Mouse (Mus musculus) embryonic facial prominence, embryonic 15.5 days (tissue): Measurements from ENCODE around the gene Fbxo17. TPM values are rescaled to one million over a fixed set of nuclear protein-coding genes. Genes with fewer than 3 reads are reported as not detected.
"Not testable (repeated sequence)": the region's sequence is repeated elsewhere in the genome, so short reads cannot be mapped to it uniquely, and the experiment has no call there.

Experiments
- ATAC-seq: fragments of 200-750 bp; cut with Nextera tagmentation; 2 replicates; pipeline ENCODE4 v1.8.0; 2017; ENCODE audit warnings: low read depth, moderate TSS enrichment; ENCODE audit not compliant: insufficient number of reproducible peaks, low FRiP score, low TSS enrichment
- H3K27ac ChIP-seq: fragments of 300-500 bp; sonication (generic); replicated peaks from 2 replicates; pipeline ENCODE4 v1.5.1; 2015; ENCODE audit warnings: mild to moderate bottlenecking, inconsistent platforms
- H3K27me3 ChIP-seq: fragments of 300-500 bp; sonication (generic); 2 replicates; pipeline ENCODE4 v1.6.1; 2015; ENCODE audit warnings: inconsistent platforms
- H3K36me3 ChIP-seq: fragments of 300-500 bp; sonication (generic); 2 replicates; pipeline ENCODE4 v1.6.1; 2015; ENCODE audit warnings: mild to moderate bottlenecking, inconsistent platforms
- H3K4me1 ChIP-seq: fragments of 300-500 bp; sonication (generic); 2 replicates; pipeline ENCODE4 v1.6.1; 2015; ENCODE audit warnings: inconsistent platforms
- H3K4me2 ChIP-seq: fragments of 300-500 bp; sonication (generic); replicated peaks from 2 replicates; pipeline ENCODE4 v1.6.1; 2015; ENCODE audit warnings: mild to moderate bottlenecking, inconsistent platforms
- H3K4me3 ChIP-seq: fragments of 300-500 bp; sonication (generic); replicated peaks from 2 replicates; pipeline ENCODE4 v1.5.1; 2015; ENCODE audit warnings: mild to moderate bottlenecking, inconsistent platforms
- H3K9ac ChIP-seq: fragments of 300-500 bp; sonication (generic); 2 replicates; pipeline ENCODE4 v1.6.1; 2015; ENCODE audit warnings: inconsistent platforms
- H3K9me3 ChIP-seq: fragments of 300-500 bp; sonication (generic); replicated peaks from 2 replicates; pipeline ENCODE4 v1.6.1; 2016; ENCODE audit warnings: inconsistent platforms
- WGBS: fragments of 180-500 bp; shearing (Covaris S2); methylation state at CpG from one replicate; pipeline ENCODE4 v1.1.7; 2015; 5-methylcytosine and 5-hydroxymethylcytosine counted together
- polyA plus RNA-seq: library from polyadenylated mRNA; unstranded; fragments of >200 nt; fragmentation: Nextera tagmentation; extraction: Ambion mirVana; gene quantifications from 2 replicates; pipeline ENCODE4 v1.2.1, GENCODE M21; 2015

The Fbxo17 gene
- polyA plus RNA-seq, 1 experiment from 2014 or later: 32.3 TPM

DNA sequence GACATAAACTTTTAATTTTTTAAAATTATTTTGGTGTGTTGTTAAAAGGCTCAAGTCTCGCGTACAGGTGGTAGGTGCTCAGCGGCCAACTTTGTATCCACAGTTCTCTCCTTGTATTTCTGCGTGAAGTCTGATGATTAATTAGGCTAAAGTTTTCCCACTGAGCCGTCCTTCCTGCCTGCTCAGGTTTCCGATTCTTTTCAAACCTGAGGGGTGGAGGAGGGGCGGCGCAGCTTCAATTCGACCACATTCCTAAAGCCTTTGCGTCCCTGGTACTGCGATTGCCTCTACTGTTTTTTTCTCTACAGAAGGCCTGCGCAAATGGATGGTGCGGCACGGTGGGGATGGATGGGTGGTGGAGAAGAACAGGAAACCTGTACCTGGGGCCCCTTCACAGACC is 22.2 kb upstream of the Fbxo17 start:
- Histone ChIP-seq H3K27me3 (no peaks in the 10 kb centered on the region), H3K9me3 (no peaks in the 10 kb centered on the region), H3K27ac (no peak overlapping the region), H3K9ac (no peak overlapping the region), H3K4me1 (peaks cover 19% of the 10 kb centered on the region), H3K36me3 (no peaks in the 10 kb centered on the region), H3K4me2 (0 out of 2 replicates have a peak overlapping the region, but pooled peaks have one; percentile 92), H3K4me3 (no peak overlapping the region)
- WGBS: 8% methylated on average over 14 of the region's 14 CpGs
- ATAC-seq: no peak

GRCm38 (mm10) chr7:28694966-28695511 is 21.6 kb upstream of the Fbxo17 start:
- Histone ChIP-seq H3K4me1 (peaks cover 19% of the 10 kb centered on the region), H3K4me2 (no peak overlapping the region), H3K4me3 (no peak overlapping the region), H3K27me3 (no peaks in the 10 kb centered on the region), H3K36me3 (no peaks in the 10 kb centered on the region), H3K27ac (no peak overlapping the region), H3K9me3 (no peaks in the 10 kb centered on the region), H3K9ac (no peak overlapping the region)
- no peak for ATAC-seq
- 53% methylated on average over 8 of the region's 8 CpGs for WGBS

DNA sequence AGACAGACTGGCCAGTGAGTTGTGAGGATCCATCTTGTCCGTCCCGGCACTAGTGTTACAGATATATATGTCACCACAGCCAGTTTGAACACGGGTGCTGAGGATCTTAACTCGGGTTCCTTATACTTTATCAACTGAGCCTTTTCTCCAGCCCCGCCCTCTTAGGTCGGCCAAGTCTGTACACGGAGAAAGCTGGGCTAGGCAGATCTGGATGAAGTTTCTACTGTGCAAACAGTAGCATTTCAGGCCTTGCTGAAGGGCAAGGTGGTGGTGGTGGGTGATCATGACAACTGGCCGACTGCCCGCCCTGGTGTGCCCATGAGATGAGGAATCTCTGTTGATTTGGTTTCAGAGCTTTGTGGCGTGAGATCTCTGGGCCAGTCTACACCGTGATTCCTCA is 19.3 kb upstream of the Fbxo17 start:
- WGBS: 91% methylated on average over 11 of the region's 11 CpGs
- ATAC-seq: no peak
- H3K27me3 ChIP-seq: no peaks in the 10 kb centered on the region

GRCm38 (mm10) chr7:28700269-28700668 is 16.3 kb upstream of the Fbxo17 start:
- Histone ChIP-seq H3K4me1 (no peaks in the 10 kb centered on the region), H3K9me3 (no peaks in the 10 kb centered on the region), H3K4me2 (no peak overlapping the region), H3K27me3 (no peaks in the 10 kb centered on the region), H3K36me3 (no peaks in the 10 kb centered on the region), H3K9ac (no peak overlapping the region), H3K27ac (no peak overlapping the region), H3K4me3 (no peak overlapping the region)
- ATAC-seq: no peak
- 98% methylated on average over 4 of the region's 4 CpGs for WGBS

More for the DNA sequence above, 19.3 kb upstream of the Fbxo17 start:
- H3K4me2 ChIP-seq: no peak overlapping the region
- peaks cover 19% of the 10 kb centered on the region for H3K4me1 ChIP-seq
- H3K9me3 ChIP-seq: no peaks in the 10 kb centered on the region
- H3K36me3 ChIP-seq: no peaks in the 10 kb centered on the region
- H3K4me3 ChIP-seq: no peak overlapping the region
- H3K9ac ChIP-seq: no peak overlapping the region
- H3K27ac ChIP-seq: no peak overlapping the region

DNA sequence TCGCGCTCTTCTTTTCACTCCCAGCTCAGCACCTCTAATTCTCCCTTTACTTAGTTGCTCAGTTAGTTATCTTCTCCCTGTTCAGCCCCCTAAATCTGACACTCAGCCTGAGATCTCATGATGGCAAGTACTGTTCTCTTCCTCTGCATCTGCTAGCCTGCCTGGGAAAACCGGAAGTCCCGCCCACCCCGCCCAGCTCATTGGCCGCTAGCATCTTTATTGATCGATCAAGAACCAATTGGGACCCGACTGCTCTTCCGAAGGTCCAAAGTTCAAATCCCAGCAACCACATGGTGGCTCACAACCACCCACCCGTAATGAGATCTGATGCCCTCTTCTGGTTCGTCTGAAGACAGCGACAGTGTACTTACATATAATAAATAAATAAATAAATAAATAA is 15.3 kb upstream of the Fbxo17 start:
- not testable (repeated sequence) for H3K9me3 ChIP-seq, H3K27me3 ChIP-seq, H3K4me3 ChIP-seq, H3K9ac ChIP-seq, H3K36me3 ChIP-seq, H3K4me1 ChIP-seq, ATAC-seq, H3K27ac ChIP-seq, H3K4me2 ChIP-seq
- WGBS: 92% methylated on average over 12 of the region's 12 CpGs

DNA sequence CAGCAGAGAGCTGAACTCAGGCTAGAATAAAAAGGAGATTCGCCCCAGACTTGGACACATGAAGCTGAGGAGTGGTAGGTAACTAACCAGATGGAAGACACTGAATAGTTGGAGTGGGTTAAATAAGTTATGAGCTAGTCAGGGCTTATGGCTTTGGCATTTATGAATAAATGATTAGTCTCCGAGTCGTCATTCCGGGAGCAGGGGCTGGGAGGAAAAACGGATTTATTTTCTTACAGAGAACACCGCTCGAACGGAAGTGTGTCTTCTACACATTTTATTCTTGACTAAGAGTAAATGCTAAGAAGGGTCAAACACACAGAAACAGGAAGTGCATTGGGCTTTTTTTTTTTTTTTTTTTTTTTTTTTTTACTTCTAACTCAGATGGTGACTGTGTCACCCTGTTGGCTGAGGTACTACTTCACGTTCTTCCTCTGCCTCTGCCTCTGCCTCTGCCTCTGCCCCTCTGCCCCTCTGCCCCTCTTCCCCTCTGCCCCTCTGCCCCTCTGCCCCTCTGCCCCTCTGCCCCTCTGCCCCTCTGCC is 13.9 kb upstream of the Fbxo17 start:
- no peak overlapping the region for H3K9ac ChIP-seq
- H3K27me3 ChIP-seq: no peaks in the 10 kb centered on the region
- 67% methylated on average over 9 of the region's 9 CpGs for WGBS
- no peak overlapping the region for H3K27ac ChIP-seq
- ATAC-seq: no peak
- H3K4me2 ChIP-seq: no peak overlapping the region
- H3K36me3 ChIP-seq: no peaks in the 10 kb centered on the region
- H3K4me3 ChIP-seq: no peak overlapping the region
- H3K4me1 ChIP-seq: no peaks in the 10 kb centered on the region
- no peaks in the 10 kb centered on the region for H3K9me3 ChIP-seq

GRCm38 (mm10) chr7:28709454-28709853 is 7.2 kb upstream of the Fbxo17 start:
- H3K27ac ChIP-seq: no peak overlapping the region
- no peaks in the 10 kb centered on the region for H3K27me3 ChIP-seq
- H3K9me3 ChIP-seq: no peaks in the 10 kb centered on the region
- H3K4me2 ChIP-seq: no peak overlapping the region
- no peaks in the 10 kb centered on the region for H3K36me3 ChIP-seq
- no peak overlapping the region for H3K4me3 ChIP-seq
- H3K9ac ChIP-seq: no peak overlapping the region
- H3K4me1 ChIP-seq: 0 out of 2 replicates have a peak, but pooled peaks cover under 1% of the 10 kb centered on the region
- no peak for ATAC-seq

GRCm38 (mm10) chr7:28710962-28711361 is 5.6 kb upstream of the Fbxo17 start:
- 65% methylated on average over 3 of the region's 3 CpGs for whole genome bisulfite sequencing
- no peak for ATAC-seq

GRCm38 (mm10) chr7:28714667-28715066 is 1.9 kb upstream of the Fbxo17 start:
- Histone ChIP-seq H3K9me3 (no peaks in the 10 kb centered on the region), H3K36me3 (no peaks in the 10 kb centered on the region), H3K4me2 (no peak overlapping the region), H3K4me1 (peaks cover 19% of the 10 kb centered on the region), H3K27ac (no peak overlapping the region; the same call in 1 of the 2 replicates), H3K4me3 (no peak overlapping the region), H3K27me3 (no peaks in the 10 kb centered on the region), H3K9ac (no peak overlapping the region)
- ATAC-seq: no peak
- 76% methylated on average over 5 of the region's 5 CpGs for WGBS

More at GRCm38 (mm10) chr7:28710962-28711361, 5.6 kb upstream of the Fbxo17 start:
- H3K9ac ChIP-seq: no peak overlapping the region
- no peaks in the 10 kb centered on the region for H3K27me3 ChIP-seq
- no peaks in the 10 kb centered on the region for H3K36me3 ChIP-seq
- H3K9me3 ChIP-seq: no peaks in the 10 kb centered on the region
- H3K4me3 ChIP-seq: no peak overlapping the region
- no peak overlapping the region for H3K27ac ChIP-seq
- H3K4me1 ChIP-seq: peaks cover 8% of the 10 kb centered on the region; the same call in 1 of the 2 replicates
- H3K4me2 ChIP-seq: no peak overlapping the region

DNA sequence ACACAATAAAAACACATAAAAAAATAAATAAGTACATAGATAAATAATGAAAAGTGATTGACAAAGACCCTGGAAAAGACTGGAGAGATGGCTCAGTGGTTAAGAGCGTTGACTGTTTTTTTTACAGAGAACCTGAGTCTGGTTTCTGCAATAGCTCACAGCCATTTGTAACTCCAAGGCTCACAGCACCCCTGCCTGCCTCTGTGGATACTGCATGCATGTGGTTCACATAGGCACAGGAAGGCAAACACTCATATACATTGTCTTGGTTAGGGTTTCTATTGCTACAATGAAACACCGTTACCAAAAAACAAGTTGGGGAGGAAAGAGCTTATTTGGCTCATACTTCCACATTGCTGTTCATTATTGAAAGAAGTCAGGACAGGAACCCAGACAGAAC is 1.0 kb upstream of the Fbxo17 start:
- Histone ChIP-seq H3K36me3 (no peaks in the 10 kb centered on the region), H3K4me1 (peaks cover 19% of the 10 kb centered on the region), H3K9ac (no peak overlapping the region), H3K27me3 (no peaks in the 10 kb centered on the region), H3K27ac (no peak overlapping the region), H3K4me2 (no peak overlapping the region), H3K4me3 (no peak overlapping the region), H3K9me3 (no peaks in the 10 kb centered on the region)
- ATAC-seq: no peak
- 91% methylated on average over 2 of the region's 2 CpGs for WGBS

DNA sequence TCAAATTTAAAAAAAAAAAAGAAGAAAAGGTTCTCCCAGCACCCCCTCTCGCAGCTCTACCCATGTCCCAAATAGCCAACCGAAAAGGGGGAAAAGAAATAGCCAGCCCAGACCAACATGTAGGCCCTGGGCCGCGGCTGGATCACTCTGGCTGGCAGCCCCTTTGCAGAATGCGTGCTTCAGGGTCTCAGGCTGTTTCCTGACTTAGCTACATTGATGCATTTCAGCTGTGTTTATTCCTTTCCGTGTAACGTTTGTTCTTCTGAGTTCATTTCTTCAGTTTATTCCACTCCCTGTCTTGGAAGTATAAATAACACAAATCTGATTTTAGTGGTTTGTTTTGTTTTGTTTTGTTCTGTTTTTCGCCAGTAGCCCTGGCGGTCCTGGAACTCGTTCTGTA is 1.1 kb downstream of the Fbxo17 start:
- H3K27ac ChIP-seq: peak overlapping the region; percentile 87
- WGBS: 56% methylated on average over 10 of the region's 10 CpGs
- H3K4me1 ChIP-seq: peaks cover 19% of the 10 kb centered on the region
- no peaks in the 10 kb centered on the region for H3K36me3 ChIP-seq
- no peak for ATAC-seq
- H3K9me3 ChIP-seq: no peaks in the 10 kb centered on the region
- peak overlapping the region; percentile 55 for H3K4me3 ChIP-seq
- H3K27me3 ChIP-seq: no peaks in the 10 kb centered on the region
- peak overlapping the region; percentile 72 for H3K4me2 ChIP-seq
- no peak overlapping the region; the same call in 1 of the 2 replicates for H3K9ac ChIP-seq

DNA sequence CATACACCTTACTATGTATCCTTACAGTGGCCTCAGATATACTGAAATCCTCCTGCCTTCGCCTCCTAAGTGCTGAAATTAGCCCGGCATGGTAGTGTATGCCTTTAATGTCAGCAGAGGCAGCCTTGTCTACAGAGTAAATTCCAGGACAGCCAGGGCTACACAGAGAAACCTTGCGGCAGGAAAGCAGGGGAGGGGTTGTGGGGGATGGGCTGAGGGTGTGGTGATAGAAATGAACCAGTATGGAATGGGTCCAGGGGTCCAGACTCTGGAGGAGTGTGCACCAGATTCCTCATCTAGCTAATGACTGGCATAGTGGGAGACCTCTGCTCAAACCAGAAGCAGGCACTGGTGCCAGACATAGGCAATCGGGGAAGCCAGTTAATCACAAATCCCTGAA is 2.6 kb downstream of the Fbxo17 start:
- H3K4me3 ChIP-seq: no peak overlapping the region
- no peaks in the 10 kb centered on the region for H3K27me3 ChIP-seq
- no peaks in the 10 kb centered on the region for H3K36me3 ChIP-seq
- no peak overlapping the region for H3K4me2 ChIP-seq
- no peak overlapping the region for H3K27ac ChIP-seq
- no peak for ATAC-seq
- H3K4me1 ChIP-seq: peaks cover 19% of the 10 kb centered on the region
- WGBS: 41% methylated on average over 4 of the region's 4 CpGs
- H3K9me3 ChIP-seq: no peaks in the 10 kb centered on the region
- no peak overlapping the region for H3K9ac ChIP-seq
